23 mouse cellular contexts compared by ENCODE assay signal in the genomic region with DNA sequence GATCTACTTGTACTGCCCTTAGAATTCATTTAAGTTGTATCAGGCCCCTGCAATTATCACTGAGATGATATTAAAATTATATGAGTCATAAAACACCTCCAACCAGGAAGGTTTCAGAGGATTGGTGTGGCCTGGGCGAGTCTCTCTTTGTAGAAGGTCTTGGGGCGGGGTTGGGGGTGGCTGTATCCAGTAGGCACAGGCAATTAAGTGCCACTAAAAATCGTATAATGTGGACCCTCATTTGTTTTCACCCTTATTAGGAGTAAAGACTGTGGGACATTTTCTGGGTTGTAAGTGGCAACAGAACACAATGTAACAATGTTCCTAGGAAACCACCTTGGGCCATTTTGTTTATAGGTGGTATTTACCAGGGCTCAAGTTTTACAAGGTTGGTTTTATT. TPM values are rescaled to one million over a fixed set of nuclear protein-coding genes. Genes with fewer than 3 reads are reported as not detected.
A peak's percentile ranks its signal among the peaks of the same experiment; 100 is the strongest.
DNase-seq lines count a peak whose midpoint lies in the region; ATAC-seq lines count a peak whose summit lies in the region.
"Had no signal": no experiment of that assay in that cellular context is flagged by ENCODE, and none has a peak within 500 bp of the region (broad histone marks: within the 10 kb centered on the region; RNA-seq: fewer than 3 reads in every experiment).

No protein-coding gene starts in this region.

- no peaks in the 10 kb centered on the region for H3K27me3 ChIP-seq in limb, embryonic 11.5 days (ENCODE audit: control insufficient read depth, insufficient read depth, low read length)
- H3K27me3 ChIP-seq in limb, embryonic 10.5 days (ENCODE audit: low read depth, poor library complexity, severe bottlenecking) = no peaks in the 10 kb centered on the region
- H3K27me3 ChIP-seq in limb, embryonic 12.5 days = peaks cover 14% of the 10 kb centered on the region
- H3K27me3 ChIP-seq in limb, embryonic 13.5 days = peaks cover 12% of the 10 kb centered on the region; the same call in 1 of the 2 replicates
- H3K27me3 ChIP-seq: CH12.LX, Patski had no signal

- H3K27ac ChIP-seq in limb, embryonic 11.5 days (replicated peaks; ENCODE audit: low read depth, low read length) = no peak overlapping the region
- H3K27ac ChIP-seq in limb, embryonic 10.5 days = no peak overlapping the region
- no peak overlapping the region for H3K27ac ChIP-seq in limb, embryonic 12.5 days
- no peak overlapping the region for H3K27ac ChIP-seq in limb, embryonic 13.5 days

- DNase-seq in limb, embryonic 11.5 days (ENCODE audit: low spot score) = no peak
- DNase-seq in limb, embryonic 10.5 days (ENCODE audit: low spot score) = no peak
- peak; percentile 62 for DNase-seq in forelimb bud, embryonic 11.5 days (ENCODE audit: low read depth, low spot score)
- no peak for DNase-seq in cerebellum, postnatal 36 days
- DNase-seq in urinary bladder, postnatal 14 days (ENCODE audit: low spot score) = no peak
- DNase-seq: adrenal gland, adult 2 months; adrenal gland, adult 8-10 months; adrenal gland, postnatal 10 days; adrenal gland, postnatal 14 days; adrenal gland, postnatal 25 days; adrenal gland, postnatal 36 days; B cell, adult 2 months; cerebellum, adult 11 months; cerebellum, adult 11-12 months had no signal

- H3K9me3 ChIP-seq in limb, embryonic 11.5 days (ENCODE audit: control insufficient read depth, low read length) = no peaks in the 10 kb centered on the region
- no peaks in the 10 kb centered on the region for H3K9me3 ChIP-seq in limb, embryonic 10.5 days (replicated peaks)
- H3K9me3 ChIP-seq in limb, embryonic 12.5 days = peaks cover 8% of the 10 kb centered on the region; the same call in 1 of the 2 replicates
- H3K9me3 ChIP-seq in limb, embryonic 13.5 days = 0 out of 2 replicates have a peak, but pooled peaks cover 3% of the 10 kb centered on the region

- WGBS in limb, embryonic 11.5 days = 40% methylated on average over 3 of the region's 3 CpGs
- 76% methylated on average over 3 of the region's 3 CpGs for WGBS in limb, embryonic 10.5 days
- 37% methylated on average over 3 of the region's 3 CpGs for WGBS in limb, embryonic 12.5 days
- 33% methylated on average over 3 of the region's 3 CpGs for WGBS in limb, embryonic 13.5 days

- no peaks in the 10 kb centered on the region for H3K36me3 ChIP-seq in limb, embryonic 11.5 days (ENCODE audit: control insufficient read depth, insufficient read depth, low read length)
- H3K36me3 ChIP-seq in limb, embryonic 10.5 days = no peaks in the 10 kb centered on the region
- no peaks in the 10 kb centered on the region for H3K36me3 ChIP-seq in limb, embryonic 12.5 days
- H3K36me3 ChIP-seq in limb, embryonic 13.5 days = no peaks in the 10 kb centered on the region
- H3K36me3 ChIP-seq: G1E had no signal

- no peaks in the 10 kb centered on the region for H3K4me1 ChIP-seq in limb, embryonic 11.5 days (ENCODE audit: control insufficient read depth, insufficient read depth, low read length)
- peaks cover 2% of the 10 kb centered on the region; the same call in 1 of the 2 replicates for H3K4me1 ChIP-seq in limb, embryonic 10.5 days
- peaks cover 17% of the 10 kb centered on the region; the same call in 1 of the 2 replicates for H3K4me1 ChIP-seq in limb, embryonic 12.5 days (replicated peaks)
- H3K4me1 ChIP-seq in limb, embryonic 13.5 days = peaks cover 7% of the 10 kb centered on the region; the same call in 1 of the 2 replicates

- ATAC-seq in limb, embryonic 11.5 days (ENCODE audit: insufficient number of reproducible peaks, low FRiP score, low TSS enrichment, low read depth) = peak; percentile 51; the same call in 1 of the 2 replicates
- peak; percentile 82; the same call in 1 of the 2 replicates for ATAC-seq in limb, embryonic 12.5 days (ENCODE audit: insufficient number of reproducible peaks, insufficient read depth, low FRiP score, low TSS enrichment, low read depth)
- peak; percentile 36; the same call in 1 of the 2 replicates for ATAC-seq in limb, embryonic 13.5 days (ENCODE audit: low FRiP score, low read depth)
- ATAC-seq in frontal cortex, adult (ENCODE audit: low TSS enrichment) = no peak
- ATAC-seq: activated CD4-positive, CD25-positive, alpha-beta regulatory T cell, adult 4 months; CD4-positive, CD25-positive, alpha-beta regulatory T cell, adult 4 months; Patski had no signal

- H3K4me2 ChIP-seq in limb, embryonic 11.5 days (ENCODE audit: low read depth, severe bottlenecking) = no peak overlapping the region
- H3K4me2 ChIP-seq in limb, embryonic 12.5 days = no peak overlapping the region
- no peak overlapping the region for H3K4me2 ChIP-seq in limb, embryonic 13.5 days (replicated peaks)

- H3K9ac ChIP-seq in limb, embryonic 11.5 days (ENCODE audit: low read length) = no peak overlapping the region
- H3K9ac ChIP-seq in limb, embryonic 12.5 days (replicated peaks) = no peak overlapping the region
- H3K9ac ChIP-seq in limb, embryonic 13.5 days = no peak overlapping the region

- no peak overlapping the region for H3K4me3 ChIP-seq in limb, embryonic 11.5 days (ENCODE audit: low read depth, low read length)
- H3K4me3 ChIP-seq in limb, embryonic 10.5 days = no peak overlapping the region
- H3K4me3 ChIP-seq in limb, embryonic 12.5 days (replicated peaks) = no peak overlapping the region
- H3K4me3 ChIP-seq in limb, embryonic 13.5 days = no peak overlapping the region

RNA-seq across cellular contexts. Expression of a gene that starts 46.2 kb away (rescaled TPM):
- polyA plus RNA-seq in limb, embryonic 11.5 days (2014; fragmentation: Nextera tagmentation; extraction: Ambion mirVana) = 0.03 TPM in 1 of 2 replicates, not detected in the other
- polyA plus RNA-seq in limb, embryonic 10.5 days (2016; fragmentation: Nextera tagmentation; extraction: Ambion mirVana) = 0.15 TPM in 1 of 2 replicates, not detected in the other
- polyA plus RNA-seq in limb, embryonic 12.5 days (2016; fragmentation: Nextera tagmentation; extraction: Ambion mirVana) = 0.10 TPM in 1 of 2 replicates, not detected in the other
- 0.09 TPM in 1 of 2 replicates, not detected in the other for polyA plus RNA-seq in limb, embryonic 13.5 days (2015; fragmentation: Nextera tagmentation; extraction: Ambion mirVana)
- polyA plus RNA-seq: C2C12, G1E had no signal
